Mouse (Mus musculus) olfactory bulb, adult 2 months (tissue): ENCODE data around the gene Adnp.
A peak's percentile ranks its signal among the peaks of the same experiment; 100 is the strongest.

ENCODE experiments used
- CTCF ChIP-seq: fragments of 200-500 bp; IDR thresholded peaks from 2 replicates; pipeline ENCODE4 v1.5.1; 2012; ENCODE audit warnings: low read depth, mild to moderate bottlenecking, low read length, moderate library complexity; ENCODE audit not compliant: insufficient read depth
- POLR2A ChIP-seq: fragments of 200-500 bp; IDR thresholded peaks from 2 replicates; pipeline ENCODE4 v1.6.1; 2012; ENCODE audit warnings: mild to moderate bottlenecking, low read depth, low read length, moderate library complexity; ENCODE audit not compliant: insufficient read depth

DNA sequence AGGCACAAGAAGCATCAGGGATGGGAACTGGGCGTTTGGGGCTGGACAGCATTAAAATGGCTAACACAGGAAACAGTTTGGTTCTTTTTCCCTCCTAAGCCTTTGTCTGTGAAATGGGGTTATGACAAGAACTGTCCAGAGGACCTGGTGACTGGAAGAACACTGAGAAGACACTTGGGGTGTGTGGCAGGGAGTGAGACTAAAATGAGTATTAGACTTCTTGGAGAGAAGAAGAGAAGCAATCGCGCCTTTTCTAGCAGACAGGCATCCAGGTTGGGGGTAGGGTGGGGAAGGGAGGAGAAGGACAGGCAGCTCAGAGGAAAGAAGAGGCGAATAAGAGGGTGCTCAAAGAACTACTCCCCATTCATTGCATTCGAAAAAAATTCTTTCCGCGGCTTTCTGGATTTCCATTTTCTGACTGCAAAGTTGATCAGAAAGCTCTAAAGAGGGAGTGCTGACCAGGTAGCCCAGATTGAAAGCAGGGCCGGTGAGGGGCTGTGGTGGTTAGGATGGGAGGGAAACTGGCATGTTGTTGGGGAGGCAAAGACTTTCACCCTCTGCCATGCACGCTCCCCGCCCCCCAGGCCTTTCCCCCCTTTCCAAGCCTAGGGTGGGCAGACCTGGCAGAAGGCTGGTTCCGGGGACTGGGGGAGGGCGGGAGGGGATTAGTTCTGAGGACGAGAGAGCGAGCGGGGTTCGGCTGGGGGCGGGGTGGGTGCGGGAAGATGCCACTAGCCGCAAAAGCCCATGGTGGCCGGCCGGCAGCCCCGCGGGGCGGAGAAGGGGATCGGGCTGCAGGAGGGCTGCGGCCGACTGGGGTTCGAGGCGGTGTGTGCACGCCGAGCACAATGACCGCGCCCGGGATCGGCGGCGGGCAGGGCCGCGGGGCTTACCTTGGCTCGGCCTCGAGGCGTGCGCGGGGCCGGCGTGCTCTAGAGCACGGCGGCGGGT lies 956 bp downstream of the Adnp start:
- TF ChIP-seq POLR2A: 0 out of 2 replicates have a peak, but pooled peaks have one; percentile 11
- TF ChIP-seq CTCF: no peak
